Mouse (Mus musculus) cortical plate, adult 2 months (tissue): Measurements from ENCODE around the gene Taf8.

Experiments used
- CTCF ChIP-seq: fragments of 200-500 bp; IDR thresholded peaks from 2 replicates; pipeline ENCODE4 v1.5.1; 2011; ENCODE audit warnings: mild to moderate bottlenecking, control low read depth, low read length; ENCODE audit not compliant: insufficient read depth; ENCODE audit errors: extremely low read depth
- POLR2A ChIP-seq: fragments of 200-500 bp; IDR thresholded peaks from 2 replicates; pipeline ENCODE4 v1.6.1; 2011; ENCODE audit warnings: mild to moderate bottlenecking, low read length, control low read depth; ENCODE audit not compliant: insufficient read depth; ENCODE audit errors: extremely low read depth

DNA sequence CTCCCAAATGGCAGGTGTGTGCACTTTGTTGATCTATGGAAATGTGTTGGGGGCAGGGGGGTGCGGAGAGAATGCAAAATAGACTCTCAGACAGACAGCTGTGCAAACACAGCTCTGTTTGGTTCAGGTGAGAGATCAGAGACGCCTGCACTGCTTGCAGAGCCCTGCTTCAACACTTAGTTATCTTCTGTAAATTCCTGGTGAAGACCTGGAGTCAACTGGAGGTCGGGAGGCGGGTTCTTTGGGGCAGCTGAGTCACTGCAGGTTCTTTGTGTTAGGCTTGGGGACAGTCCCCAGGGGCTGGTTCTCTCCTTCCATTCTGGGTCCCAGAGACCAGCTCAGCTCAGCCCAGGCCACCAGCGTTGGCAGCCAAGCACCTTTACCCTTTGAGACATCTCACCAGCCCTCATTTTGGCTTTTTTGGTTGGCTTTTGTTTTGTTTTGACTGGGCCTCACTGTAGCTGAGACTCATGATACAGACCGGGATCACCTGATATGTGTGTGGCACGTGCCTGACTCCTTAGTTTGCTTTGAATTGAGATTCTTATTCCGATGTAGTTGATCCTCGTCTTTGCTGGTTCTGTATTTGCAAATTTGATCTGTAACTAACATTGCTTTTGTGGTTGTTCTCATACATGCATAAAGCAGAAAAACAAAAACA lies 39.2 kb downstream of the Taf8 start:
- TF ChIP-seq POLR2A (no peak), CTCF (no peak)
